Mouse (Mus musculus) cortical plate, adult 2 months (tissue): ENCODE measurements around the gene Zfp493. TPM values are rescaled to one million over a fixed set of nuclear protein-coding genes. Genes with fewer than 3 reads are reported as not detected.
"Not testable (repeated sequence)": the region's sequence is repeated elsewhere in the genome, so short reads cannot be mapped to it uniquely, and the experiment has no call there.

Source experiments
- H3K27ac ChIP-seq: fragments of 200-500 bp; 2 replicates; pipeline ENCODE4 v1.5.1; 2012; ENCODE audit warnings: low read length, control low read depth, inconsistent platforms; ENCODE audit not compliant: insufficient read depth
- H3K4me1 ChIP-seq: fragments of 200-500 bp; 2 replicates; pipeline ENCODE4 v1.6.1; 2011; ENCODE audit warnings: low read length; ENCODE audit not compliant: control insufficient read depth, insufficient read depth
- H3K4me3 ChIP-seq: fragments of 200-500 bp; 2 replicates; pipeline ENCODE4 v1.5.1; 2011; ENCODE audit warnings: mild to moderate bottlenecking, low read length, control low read depth; ENCODE audit not compliant: insufficient read depth
- CTCF ChIP-seq: fragments of 200-500 bp; IDR thresholded peaks from 2 replicates; pipeline ENCODE4 v1.5.1; 2011; ENCODE audit warnings: mild to moderate bottlenecking, control low read depth, low read length; ENCODE audit not compliant: insufficient read depth; ENCODE audit errors: extremely low read depth
- POLR2A ChIP-seq: fragments of 200-500 bp; IDR thresholded peaks from 2 replicates; pipeline ENCODE4 v1.6.1; 2011; ENCODE audit warnings: mild to moderate bottlenecking, low read length, control low read depth; ENCODE audit not compliant: insufficient read depth; ENCODE audit errors: extremely low read depth
- polyA plus RNA-seq: library from polyadenylated mRNA; depleted of rRNA; stranded (reverse); fragments of >200 nt; gene quantifications from 2 replicates; pipeline ENCODE4 v1.2.3, GENCODE M21; 2012; rRNA removed

Zfp493 gene
- polyA plus RNA-seq, 1 experiment = 3.1 TPM

GRCm38 (mm10) chr13:67811651-67812210 is 32.2 kb downstream of the Zfp493 start:
- TF ChIP-seq POLR2A (no peak), CTCF (no peak)
- Histone ChIP-seq H3K27ac (no peak overlapping the region), H3K4me3 (no peak overlapping the region), H3K4me1 (no peaks in the 10 kb centered on the region)

GRCm38 (mm10) chr13:67812961-67813709 is 33.6 kb downstream of the Zfp493 start:
- H3K27ac ChIP-seq = no peak overlapping the region
- TF ChIP-seq CTCF (no peak), POLR2A (no peak)
- no peaks in the 10 kb centered on the region for H3K4me1 ChIP-seq
- H3K4me3 ChIP-seq = peak overlapping the region; percentile 95; the same call in 1 of the 2 replicates

- Histone ChIP-seq H3K27ac (peak within 1 kb of the TSS; percentile 85), H3K4me1 (no peaks in the 10 kb centered on the region), H3K4me3 (peak within 1 kb of the TSS; percentile 95)
- TF ChIP-seq POLR2A (peak; percentile 40; the same call in 1 of the 2 replicates), CTCF (no peak)
Measured at GRCm38 (mm10) chr13:67813710-67814660, 34.5 kb downstream of the Zfp493 start, which contains the start of gene Zfp273. Gene Zfp273 (plus strand): TSS chr13:67813740.

- Histone ChIP-seq H3K4me3 (no peak overlapping the region), H3K27ac (no peak overlapping the region), H3K4me1 (no peaks in the 10 kb centered on the region)
- TF ChIP-seq CTCF = no peak
- no peak for TF ChIP-seq POLR2A
Measured at GRCm38 (mm10) chr13:67818636-67819035, 39.1 kb downstream of the Zfp493 start.

- Histone ChIP-seq H3K4me3 (peak within 1 kb of the TSS; percentile 80), H3K27ac (peak within 1 kb of the TSS; percentile 12; the same call in 1 of the 2 replicates), H3K4me1 (no peaks in the 10 kb centered on the region)
- TF ChIP-seq CTCF = no peak
- no peak; the same call in 1 of the 2 replicates for TF ChIP-seq POLR2A
Measured at GRCm38 (mm10) chr13:67830911-67831336, 51.4 kb downstream of the Zfp493 start, which contains the start of gene Gm10037. Gene Gm10037 (plus strand): TSS chr13:67831106.

- not testable (repeated sequence) for H3K27ac ChIP-seq, H3K4me1 ChIP-seq, H3K4me3 ChIP-seq
Measured at GRCm38 (mm10) chr13:67833137-67833536, 53.6 kb downstream of the Zfp493 start.

Other genes with a start within 250 kb of the Zfp493 start
- gene Zfp748, start 225.9 kb upstream of the Zfp493 start, polyA plus RNA-seq = 5.0 and 5.2 TPM in 2 replicates
- 3.4 and 3.5 TPM in 2 replicates for gene Zfp729b, start 170.0 kb upstream of the Zfp493 start, polyA plus RNA-seq
- gene Gm49345, start 141.9 kb upstream of the Zfp493 start, polyA plus RNA-seq = not detected in 2 replicates
- 3.8 and 4.4 TPM in 2 replicates for gene Zfp729a, start 141.9 kb upstream of the Zfp493 start, polyA plus RNA-seq
- 11.9 and 13.8 TPM in 2 replicates for gene Zfp738, start 92.6 kb upstream of the Zfp493 start, polyA plus RNA-seq
- 4.8 and 5.1 TPM in 2 replicates for gene Zfp65, start 50.5 kb upstream of the Zfp493 start, polyA plus RNA-seq
- 3.6 and 3.7 TPM in 2 replicates for gene Zfp85, start 24.5 kb upstream of the Zfp493 start, polyA plus RNA-seq
- 4.4 and 5.8 TPM in 2 replicates for gene Zfp273, start 34.0 kb downstream of the Zfp493 start, polyA plus RNA-seq
- 16.6 and 18.0 TPM in 2 replicates for gene Gm10037, start 51.4 kb downstream of the Zfp493 start, polyA plus RNA-seq
- gene BC048507, start 83.6 kb downstream of the Zfp493 start, polyA plus RNA-seq = 0.21 TPM in 2 replicates